Mouse (Mus musculus): ENCODE measurements around the gene Rnf144a.

GRCm38 (mm10) chr12:26410443-26410842, 4.6 kb downstream of the Rnf144a start:
- TF ChIP-seq CTCF (IDR thresholded peaks at IDR 0.05; ENCODE audit: low read depth, low read length), result no peak
- TF ChIP-seq EP300 (IDR thresholded peaks at IDR 0.05; ENCODE audit: insufficient read depth, low read depth, low read length), result no peak
